Mouse (Mus musculus) testis, adult 2 months (tissue): Measurements from ENCODE around the gene Gipc2. TPM values are rescaled to one million over a fixed set of nuclear protein-coding genes. Genes with fewer than 3 reads are reported as not detected.
A peak's percentile ranks its signal among the peaks of the same experiment; 100 is the strongest.

Experiments used
- H3K27ac ChIP-seq: fragments of 200-500 bp; 2 replicates; pipeline ENCODE4 v1.5.1; 2012; ENCODE audit warnings: low read depth, low read length; ENCODE audit not compliant: control insufficient read depth, insufficient read depth
- H3K27me3 ChIP-seq: fragments of 200-500 bp; 2 replicates; pipeline ENCODE4 v1.6.1; 2012; ENCODE audit warnings: mild to moderate bottlenecking, low read length, moderate library complexity; ENCODE audit not compliant: control insufficient read depth, insufficient read depth
- H3K36me3 ChIP-seq: fragments of 200-500 bp; 2 replicates; pipeline ENCODE4 v1.6.1; 2012; ENCODE audit warnings: mild to moderate bottlenecking, low read length; ENCODE audit not compliant: control insufficient read depth, insufficient read depth
- H3K4me1 ChIP-seq: fragments of 200-500 bp; 2 replicates; pipeline ENCODE4 v1.6.1; 2012; ENCODE audit warnings: low read length; ENCODE audit not compliant: control insufficient read depth, insufficient read depth
- H3K4me3 ChIP-seq: fragments of 200-500 bp; 2 replicates; pipeline ENCODE4 v1.5.1; 2012; ENCODE audit warnings: low read depth, mild to moderate bottlenecking, low read length, moderate library complexity, mixed read lengths; ENCODE audit not compliant: control insufficient read depth
- CTCF ChIP-seq: fragments of 200-500 bp; IDR thresholded peaks from 2 replicates; pipeline ENCODE4 v1.5.1; 2012; ENCODE audit warnings: low read depth, mild to moderate bottlenecking, inconsistent platforms, low read length, moderate library complexity; ENCODE audit not compliant: control insufficient read depth, insufficient read depth, insufficient replicate concordance
- POLR2A ChIP-seq: fragments of 200-500 bp; IDR thresholded peaks from 2 replicates; pipeline ENCODE4 v1.6.1; 2012; ENCODE audit warnings: low read depth, mild to moderate bottlenecking, inconsistent platforms, low read length, moderate library complexity; ENCODE audit not compliant: control insufficient read depth
- polyA plus RNA-seq: library from polyadenylated mRNA; depleted of rRNA; stranded (reverse); fragments of >200 nt; gene quantifications from 2 replicates; pipeline ENCODE4 v1.2.3, GENCODE M21; 2012

Gipc2 gene
- polyA plus RNA-seq, 1 experiment, result 9.7 TPM

GRCm38 (mm10) chr3:152208096-152208885 lies 42.3 kb upstream of the Gipc2 start:
- Histone ChIP-seq H3K36me3 (no peaks in the 10 kb centered on the region; the same call in 1 of the 2 replicates), H3K4me3 (peak overlapping the region; percentile 76), H3K27ac (no peak overlapping the region), H3K4me1 (peaks cover 2% of the 10 kb centered on the region; the same call in 1 of the 2 replicates), H3K27me3 (no peaks in the 10 kb centered on the region)
- TF ChIP-seq POLR2A, result no peak
- no peak for TF ChIP-seq CTCF

- peaks cover 2% of the 10 kb centered on the region; the same call in 1 of the 2 replicates for H3K4me1 ChIP-seq
- TF ChIP-seq POLR2A (no peak), CTCF (no peak)
- no peaks in the 10 kb centered on the region for H3K27me3 ChIP-seq
- H3K36me3 ChIP-seq, result no peaks in the 10 kb centered on the region; the same call in 1 of the 2 replicates
- H3K27ac ChIP-seq, result no peak overlapping the region
- no peak overlapping the region; the same call in 1 of the 2 replicates for H3K4me3 ChIP-seq
Observed at GRCm38 (mm10) chr3:152207156-152207555, 41.1 kb upstream of the Gipc2 start.

- Histone ChIP-seq H3K4me3 (no peak overlapping the region), H3K36me3 (no peaks in the 10 kb centered on the region; the same call in 1 of the 2 replicates), H3K27me3 (no peaks in the 10 kb centered on the region), H3K27ac (no peak overlapping the region), H3K4me1 (peaks cover 2% of the 10 kb centered on the region; the same call in 1 of the 2 replicates)
- no peak for TF ChIP-seq POLR2A
- no peak for TF ChIP-seq CTCF
Observed at GRCm38 (mm10) chr3:152204577-152204976, 38.5 kb upstream of the Gipc2 start.

GRCm38 (mm10) chr3:152203996-152204395 lies 38.0 kb upstream of the Gipc2 start:
- H3K36me3 ChIP-seq, result no peaks in the 10 kb centered on the region; the same call in 1 of the 2 replicates
- no peak overlapping the region for H3K27ac ChIP-seq
- H3K4me3 ChIP-seq, result no peak overlapping the region
- H3K4me1 ChIP-seq, result peaks cover 2% of the 10 kb centered on the region; the same call in 1 of the 2 replicates
- no peaks in the 10 kb centered on the region for H3K27me3 ChIP-seq
- TF ChIP-seq POLR2A, result no peak
- TF ChIP-seq CTCF, result no peak

GRCm38 (mm10) chr3:152203411-152203810 lies 37.4 kb upstream of the Gipc2 start:
- peaks cover 2% of the 10 kb centered on the region; the same call in 1 of the 2 replicates for H3K4me1 ChIP-seq
- H3K36me3 ChIP-seq, result no peaks in the 10 kb centered on the region; the same call in 1 of the 2 replicates
- H3K4me3 ChIP-seq, result no peak overlapping the region
- H3K27me3 ChIP-seq, result no peaks in the 10 kb centered on the region
- H3K27ac ChIP-seq, result no peak overlapping the region
- TF ChIP-seq CTCF (no peak), POLR2A (no peak)

- TF ChIP-seq CTCF (no peak), POLR2A (no peak)
- Histone ChIP-seq H3K27me3 (no peaks in the 10 kb centered on the region), H3K27ac (no peak overlapping the region), H3K36me3 (no peaks in the 10 kb centered on the region), H3K4me1 (peaks cover 2% of the 10 kb centered on the region; the same call in 1 of the 2 replicates), H3K4me3 (no peak overlapping the region)
Observed at GRCm38 (mm10) chr3:152202942-152203341, 36.9 kb upstream of the Gipc2 start.

GRCm38 (mm10) chr3:152201651-152202050 lies 35.6 kb upstream of the Gipc2 start:
- no peaks in the 10 kb centered on the region for H3K36me3 ChIP-seq
- no peak overlapping the region for H3K4me3 ChIP-seq
- H3K27ac ChIP-seq, result no peak overlapping the region
- no peaks in the 10 kb centered on the region for H3K4me1 ChIP-seq
- no peaks in the 10 kb centered on the region for H3K27me3 ChIP-seq
- no peak for TF ChIP-seq POLR2A
- no peak for TF ChIP-seq CTCF
